Mouse (Mus musculus) forebrain, postnatal 0 days (tissue): Measurements from ENCODE around the gene Dlgap1. TPM values are rescaled to one million over a fixed set of nuclear protein-coding genes. Genes with fewer than 3 reads are reported as not detected.

ENCODE experiments used
- ATAC-seq: fragments of 200-750 bp; cut with Nextera tagmentation; 2 replicates; pipeline ENCODE4 v1.8.0; 2017; ENCODE audit warnings: mild to moderate bottlenecking, moderate library complexity
- DNase-seq: peaks from one replicate; pipeline ENCODE4 v3.0.0-alpha.2; 2015
- H3K27ac ChIP-seq: fragments of 300-500 bp; sonication (generic); 2 replicates; pipeline ENCODE4 v1.5.1; 2014; ENCODE audit warnings: low read depth, mild to moderate bottlenecking, antibody characterized with exemption, low read length, moderate library complexity, mixed read lengths
- H3K27me3 ChIP-seq: fragments of 300-500 bp; sonication (generic); 2 replicates; pipeline ENCODE4 v1.6.1; 2014; ENCODE audit warnings: mild to moderate bottlenecking, low read length, mixed read lengths; ENCODE audit not compliant: insufficient read depth
- H3K36me3 ChIP-seq: fragments of 300-500 bp; sonication (generic); 2 replicates; pipeline ENCODE4 v1.6.1; 2014; ENCODE audit warnings: mild to moderate bottlenecking, moderate library complexity; ENCODE audit not compliant: insufficient read depth
- H3K4me1 ChIP-seq: fragments of 300-500 bp; sonication (generic); 2 replicates; pipeline ENCODE4 v1.6.1; 2014; ENCODE audit warnings: antibody characterized with exemption; ENCODE audit not compliant: insufficient read depth
- H3K4me2 ChIP-seq: fragments of 300-500 bp; sonication (generic); 2 replicates; pipeline ENCODE4 v1.6.1; 2014; ENCODE audit warnings: low read depth, mild to moderate bottlenecking, moderate library complexity
- H3K4me3 ChIP-seq: fragments of 300-500 bp; sonication (generic); 2 replicates; pipeline ENCODE4 v1.5.1; 2014; ENCODE audit warnings: low read depth, low read length, mixed read lengths
- H3K9ac ChIP-seq: fragments of 300-500 bp; sonication (generic); 2 replicates; pipeline ENCODE4 v1.6.1; 2014; ENCODE audit warnings: mild to moderate bottlenecking
- H3K9me3 ChIP-seq: fragments of 300-500 bp; sonication (generic); 2 replicates; pipeline ENCODE4 v1.6.1; 2016; ENCODE audit warnings: low read length
- CTCF ChIP-seq: sonication (generic); IDR thresholded peaks from 2 replicates; pipeline ENCODE4 v1.5.1; 2016; ENCODE audit warnings: antibody characterized with exemption, control low read depth, low read depth
- WGBS: fragments of 180-500 bp; shearing (Covaris S2); extraction: QIAGEN DNeasy Blood & Tissue Kit; methylation state at CpG from one replicate; pipeline ENCODE4 v1.1.7; 2014; 5-methylcytosine and 5-hydroxymethylcytosine counted together
- polyA plus RNA-seq: library from polyadenylated mRNA; unstranded; fragments of >200 nt; fragmentation: Nextera tagmentation; extraction: Ambion mirVana; gene quantifications from 2 replicates; pipeline ENCODE4 v1.2.1, GENCODE M21; 2015
- total RNA-seq: library from RNA; depleted of rRNA; stranded (reverse); fragments of >200 nt; gene quantifications from 2 replicates; pipeline ENCODE4 v1.2.3, GENCODE M21; 2014

Dlgap1 gene
- total and polyA plus RNA-seq, 2 experiments from 2014 or later: 44.8 to 105 TPM

DNA sequence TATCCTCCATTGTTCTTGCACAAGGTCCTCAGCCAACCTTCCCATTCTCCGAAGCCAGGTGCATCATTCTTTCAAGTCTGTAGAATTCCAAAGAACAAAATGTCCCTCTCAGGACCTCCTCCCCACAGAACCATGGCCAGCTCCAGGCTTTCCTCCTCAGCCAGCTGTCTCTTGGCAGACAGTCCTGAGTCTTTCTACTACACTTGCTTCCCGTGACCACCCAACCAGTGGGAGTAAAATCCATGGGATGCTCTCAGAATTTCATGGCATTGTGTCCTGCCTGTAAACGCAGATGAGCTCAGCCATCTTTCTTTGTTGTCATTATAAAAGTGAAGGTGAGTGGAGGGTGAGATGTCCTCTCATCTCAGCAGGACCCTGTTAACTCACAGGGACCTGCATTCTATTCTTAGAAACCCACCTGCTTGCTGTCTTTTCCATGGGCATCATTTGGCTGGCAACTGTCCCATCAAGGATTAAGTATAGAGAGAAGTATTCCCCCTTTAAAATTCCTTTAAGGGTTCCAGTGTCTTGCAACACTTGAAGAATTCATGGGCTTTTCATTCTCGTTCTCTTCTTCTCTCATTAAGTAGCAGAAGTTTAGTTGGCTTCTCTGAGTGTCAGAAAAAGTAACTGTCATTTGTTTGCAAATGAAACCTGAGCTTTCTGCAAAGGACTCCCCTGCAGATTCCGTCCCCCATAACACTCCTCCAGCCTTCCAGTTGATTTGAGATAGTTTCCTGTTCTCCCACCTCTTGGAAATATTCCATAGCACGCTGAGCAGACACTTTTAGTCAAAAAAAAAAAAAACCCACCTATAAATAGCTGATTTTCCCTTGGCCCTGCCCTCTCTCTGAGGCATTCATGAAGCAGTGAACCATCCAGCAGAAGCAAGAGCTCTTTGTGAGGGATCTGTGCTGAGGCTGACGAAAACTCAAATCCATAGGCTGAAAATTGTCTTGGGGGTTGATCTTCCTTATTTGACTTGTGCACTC is 559.6 kb downstream of the Dlgap1 start:
- WGBS: 50% methylated on average over 7 of the region's 7 CpGs
- no peak for ATAC-seq
- TF ChIP-seq CTCF: no peak

DNA sequence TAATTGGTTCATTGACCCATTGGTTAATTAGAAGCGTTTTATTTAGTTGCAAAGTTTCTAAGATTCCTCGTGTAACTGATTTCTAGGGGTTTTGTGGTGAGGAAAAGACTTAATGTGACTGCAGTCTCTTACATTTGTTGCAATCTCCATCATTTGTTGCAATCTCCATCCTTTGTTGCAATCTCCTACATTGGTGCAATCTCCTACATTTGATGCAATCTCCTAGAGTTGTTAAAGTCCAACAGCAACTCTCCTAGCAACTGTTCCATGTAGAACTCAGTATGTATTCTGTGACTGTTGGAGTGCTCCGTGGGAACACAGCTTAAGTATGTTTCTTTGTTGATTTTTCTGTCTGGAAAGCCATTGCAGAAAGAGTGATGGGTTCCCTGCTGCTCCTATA is 565.4 kb downstream of the Dlgap1 start:
- Histone ChIP-seq H3K4me1 (no peaks in the 10 kb centered on the region), H3K27me3 (no peaks in the 10 kb centered on the region), H3K27ac (no peak overlapping the region), H3K4me2 (no peak overlapping the region), H3K9me3 (no peaks in the 10 kb centered on the region), H3K4me3 (no peak overlapping the region), H3K36me3 (no peaks in the 10 kb centered on the region), H3K9ac (no peak overlapping the region)
- 53% methylated on average over 3 of the region's 3 CpGs for WGBS
- ATAC-seq (no peak), DNase-seq (no peak)
- no peak for TF ChIP-seq CTCF

More for the DNA sequence above, 559.6 kb downstream of the Dlgap1 start:
- Histone ChIP-seq H3K27ac (no peak overlapping the region), H3K9me3 (no peaks in the 10 kb centered on the region), H3K9ac (no peak overlapping the region), H3K4me2 (no peak overlapping the region), H3K4me3 (no peak overlapping the region), H3K27me3 (no peaks in the 10 kb centered on the region), H3K4me1 (no peaks in the 10 kb centered on the region), H3K36me3 (no peaks in the 10 kb centered on the region)
- DNase-seq: no peak

DNA sequence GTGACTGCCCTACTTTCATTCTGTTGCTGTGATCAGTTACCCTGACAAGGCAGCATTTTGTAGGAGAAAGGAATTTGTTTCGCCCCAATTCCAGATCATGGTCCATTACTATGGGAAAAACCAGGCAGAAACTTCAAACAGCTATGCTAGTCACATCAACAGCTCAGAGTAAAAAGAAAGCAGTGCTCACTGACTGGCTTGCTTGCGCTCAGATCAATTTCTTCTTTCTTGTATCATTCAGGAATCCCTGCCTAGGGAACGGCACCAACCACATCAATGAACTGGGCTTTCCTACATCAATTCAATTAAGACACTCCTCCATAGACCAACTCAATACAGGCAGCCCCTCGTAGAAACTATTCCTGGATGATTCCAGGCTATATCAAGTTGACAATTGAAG is 572.9 kb downstream of the Dlgap1 start:
- 80% methylated on average over 4 of the region's 4 CpGs for WGBS
- no peaks in the 10 kb centered on the region for H3K36me3 ChIP-seq
- no peak for TF ChIP-seq CTCF
- no peak overlapping the region for H3K4me3 ChIP-seq
- no peak overlapping the region for H3K9ac ChIP-seq
- no peak overlapping the region for H3K4me2 ChIP-seq
- DNase-seq (no peak), ATAC-seq (no peak)
- no peaks in the 10 kb centered on the region for H3K9me3 ChIP-seq
- no peaks in the 10 kb centered on the region for H3K27me3 ChIP-seq
- H3K4me1 ChIP-seq: no peaks in the 10 kb centered on the region
- H3K27ac ChIP-seq: no peak overlapping the region

DNA sequence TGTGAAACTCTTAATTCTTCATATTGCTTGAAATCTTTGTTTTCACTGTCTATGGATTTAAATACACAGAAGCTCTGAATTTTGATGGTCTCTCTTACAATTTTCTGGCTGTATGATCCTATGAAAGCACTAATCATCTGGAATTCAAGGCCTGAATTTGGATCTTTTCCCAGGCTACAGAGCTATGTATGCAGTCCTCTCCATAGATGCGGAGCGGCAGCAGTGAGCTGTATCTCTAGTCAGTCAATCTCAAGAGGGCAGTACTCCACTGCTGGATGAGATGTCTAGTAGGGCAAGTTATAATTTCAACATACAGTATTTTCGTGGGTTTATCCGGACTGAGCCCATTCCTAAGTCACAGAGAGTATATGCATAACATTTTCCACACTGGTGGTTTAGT is 581.9 kb downstream of the Dlgap1 start:
- ATAC-seq: no peak; the same call in 1 of the 2 replicates
- no peaks in the 10 kb centered on the region for H3K4me1 ChIP-seq
- H3K4me3 ChIP-seq: no peak overlapping the region

DNA sequence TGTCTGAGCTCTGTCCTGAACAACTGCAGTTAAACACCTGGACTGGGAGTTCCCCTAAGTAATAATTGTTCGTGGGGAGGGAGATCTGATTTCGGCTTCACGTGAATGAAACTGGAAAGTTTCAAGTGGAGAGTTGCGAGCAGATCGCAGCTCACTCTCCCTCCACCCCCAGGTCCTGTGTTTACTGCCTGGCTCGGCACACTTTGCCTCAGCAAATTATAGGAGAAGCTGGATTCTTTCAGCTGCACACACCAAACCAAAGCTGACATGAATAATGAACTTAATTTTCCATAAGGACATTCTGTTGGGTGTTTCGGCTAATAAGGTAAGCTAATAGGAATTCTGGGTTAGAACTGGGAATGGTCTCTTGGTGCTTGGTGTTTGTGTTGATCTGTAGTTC is 592.7 kb downstream of the Dlgap1 start:
- Histone ChIP-seq H3K36me3 (no peaks in the 10 kb centered on the region), H3K27me3 (no peaks in the 10 kb centered on the region), H3K4me2 (no peak overlapping the region), H3K4me1 (no peaks in the 10 kb centered on the region), H3K9ac (no peak overlapping the region), H3K9me3 (no peaks in the 10 kb centered on the region), H3K4me3 (no peak overlapping the region), H3K27ac (no peak overlapping the region)
- no peak for DNase-seq
- ATAC-seq: no peak
- TF ChIP-seq CTCF: no peak
- WGBS: 79% methylated on average over 7 of the region's 7 CpGs

More for the DNA sequence above, 581.9 kb downstream of the Dlgap1 start:
- Histone ChIP-seq H3K9me3 (no peaks in the 10 kb centered on the region), H3K36me3 (no peaks in the 10 kb centered on the region), H3K9ac (no peak overlapping the region), H3K4me2 (no peak overlapping the region), H3K27ac (no peak overlapping the region), H3K27me3 (no peaks in the 10 kb centered on the region)
- TF ChIP-seq CTCF: peak; percentile 21; the same call in 1 of the 2 replicates
- peak; percentile 15 for DNase-seq
- 79% methylated on average over 4 of the region's 4 CpGs for WGBS

DNA sequence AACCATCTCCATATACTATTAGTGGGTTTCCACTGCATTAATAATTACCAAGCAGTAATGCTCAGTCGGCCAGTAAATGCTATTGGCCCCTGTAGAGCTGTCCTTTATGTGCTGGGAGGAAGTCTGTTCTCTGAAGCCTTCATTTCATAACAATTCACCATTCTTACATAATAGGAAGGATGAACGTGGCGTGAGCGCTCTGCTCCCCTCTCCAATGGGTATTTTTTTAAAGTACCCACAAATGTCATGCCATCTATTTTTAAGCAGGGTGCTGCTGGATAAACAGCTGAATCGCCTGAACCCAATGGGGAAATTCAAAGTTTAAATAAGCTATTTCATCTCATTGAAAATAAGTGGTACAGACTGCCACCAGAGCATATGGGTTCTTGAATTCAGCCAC is 602.0 kb downstream of the Dlgap1 start:
- Histone ChIP-seq H3K4me1 (no peaks in the 10 kb centered on the region), H3K27ac (no peak overlapping the region), H3K4me2 (no peak overlapping the region), H3K9ac (no peak overlapping the region), H3K36me3 (no peaks in the 10 kb centered on the region), H3K27me3 (no peaks in the 10 kb centered on the region), H3K9me3 (no peaks in the 10 kb centered on the region), H3K4me3 (no peak overlapping the region)
- DNase-seq (no peak), ATAC-seq (no peak)
- TF ChIP-seq CTCF: no peak
- WGBS: 56% methylated on average over 5 of the region's 5 CpGs

DNA sequence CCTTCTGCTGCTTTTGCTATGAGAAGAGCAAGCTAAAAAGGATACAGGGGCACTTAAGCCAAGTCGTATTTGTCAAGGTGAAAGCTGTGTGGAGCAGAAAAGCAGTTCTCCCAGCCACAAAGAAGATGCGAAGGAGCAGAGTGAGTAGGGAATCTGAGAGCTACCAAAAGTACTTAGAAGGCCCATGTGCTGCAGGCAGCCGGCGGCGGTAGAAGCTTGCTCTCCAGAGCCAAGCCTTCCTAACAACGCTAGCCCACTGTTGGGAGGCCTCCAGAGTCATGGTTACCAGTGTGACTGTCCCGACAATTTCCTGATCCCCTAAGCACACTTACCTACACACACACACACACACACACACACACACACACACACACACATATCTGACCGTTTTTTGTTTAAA is 614.2 kb downstream of the Dlgap1 start:
- no peaks in the 10 kb centered on the region for H3K27me3 ChIP-seq
- H3K9ac ChIP-seq: no peak overlapping the region
- H3K36me3 ChIP-seq: no peaks in the 10 kb centered on the region
- no peaks in the 10 kb centered on the region for H3K9me3 ChIP-seq
- H3K4me2 ChIP-seq: no peak overlapping the region
- TF ChIP-seq CTCF: no peak
- 63% methylated on average over 8 of the region's 8 CpGs for WGBS
- ATAC-seq (no peak), DNase-seq (no peak)
- no peak overlapping the region; the same call in 1 of the 2 replicates for H3K27ac ChIP-seq
- H3K4me1 ChIP-seq: no peaks in the 10 kb centered on the region
- H3K4me3 ChIP-seq: no peak overlapping the region
